Mouse (Mus musculus) liver, adult 2 months (tissue): ENCODE results near the gene Urb1. TPM values are rescaled to one million over a fixed set of nuclear protein-coding genes. Genes with fewer than 3 reads are reported as not detected.

Source experiments
- DNase-seq: peaks from one replicate; pipeline ENCODE4 v3.0.0-alpha.2; 2011; ENCODE audit warnings: low read depth, low spot score; ENCODE audit errors: extremely low read depth
- H3K27ac ChIP-seq: fragments of 200-500 bp; replicated peaks from 2 replicates; pipeline ENCODE4 v1.5.1; 2012; ENCODE audit warnings: low read depth, mild to moderate bottlenecking, control low read depth, inconsistent platforms, low read length; ENCODE audit not compliant: insufficient read depth
- H3K27me3 ChIP-seq: fragments of 200-500 bp; 2 replicates; pipeline ENCODE4 v1.6.1; 2012; ENCODE audit warnings: mild to moderate bottlenecking, moderate library complexity, low read length, inconsistent platforms; ENCODE audit not compliant: control insufficient read depth, insufficient read depth
- H3K36me3 ChIP-seq: fragments of 200-500 bp; 2 replicates; pipeline ENCODE4 v1.6.1; 2012; ENCODE audit warnings: low read length, inconsistent platforms; ENCODE audit not compliant: control insufficient read depth, insufficient read depth
- H3K4me1 ChIP-seq: fragments of 200-500 bp; 2 replicates; pipeline ENCODE4 v1.6.1; 2011; ENCODE audit warnings: low read length; ENCODE audit not compliant: control insufficient read depth, insufficient read depth
- H3K4me3 ChIP-seq: fragments of 200-500 bp; 2 replicates; pipeline ENCODE4 v1.5.1; 2011; ENCODE audit warnings: low read depth, mild to moderate bottlenecking, control low read depth, low read length, moderate library complexity; ENCODE audit not compliant: insufficient read depth
- H3K79me2 ChIP-seq: fragments of 200-500 bp; 2 replicates; pipeline ENCODE4 v1.6.1; 2012; ENCODE audit warnings: inconsistent platforms, mild to moderate bottlenecking, low read length, moderate library complexity; ENCODE audit not compliant: control insufficient read depth, insufficient read depth
- H3K9ac ChIP-seq: fragments of 200-500 bp; 2 replicates; pipeline ENCODE4 v1.6.1; 2012; ENCODE audit warnings: low read depth, mild to moderate bottlenecking, control low read depth, inconsistent platforms, low read length
- CTCF ChIP-seq: fragments of 200-500 bp; IDR thresholded peaks from 2 replicates; pipeline ENCODE4 v1.5.1; 2011; ENCODE audit warnings: low read depth, low read length, control low read depth
- POLR2A ChIP-seq: fragments of 200-500 bp; IDR thresholded peaks from 2 replicates; pipeline ENCODE4 v1.6.1; 2011; ENCODE audit warnings: low read length, control low read depth; ENCODE audit not compliant: insufficient read depth; ENCODE audit errors: extremely low read depth
- WGBS: fragments of 180-500 bp; shearing (Covaris S2); methylation state at CpG from one replicate; pipeline ENCODE4 v1.1.7; 2018; 5-methylcytosine and 5-hydroxymethylcytosine counted together
- polyA plus RNA-seq: library from polyadenylated mRNA; depleted of rRNA; stranded (reverse); fragments of >200 nt; gene quantifications from 2 replicates; pipeline ENCODE4 v1.2.3, GENCODE M21; 2012
- total RNA-seq: library from RNA; depleted of rRNA; stranded (reverse); fragments of >200 nt; gene quantifications from 2 replicates; pipeline ENCODE4 v1.2.3, GENCODE M21; 2014

Urb1 gene
- total and polyA plus RNA-seq, 2 experiments, result 1.9 to 2.7 TPM

GRCm38 (mm10) chr16:90833041-90833791, 23.0 kb upstream of the Urb1 start:
- Histone ChIP-seq H3K4me1 (no peaks in the 10 kb centered on the region; the same call in 1 of the 2 replicates), H3K27ac (no peak overlapping the region), H3K27me3 (no peaks in the 10 kb centered on the region), H3K79me2 (no peaks in the 10 kb centered on the region), H3K4me3 (no peak overlapping the region), H3K36me3 (no peaks in the 10 kb centered on the region), H3K9ac (no peak overlapping the region)
- no peak for DNase-seq
- TF ChIP-seq POLR2A (no peak), CTCF (no peak)
- WGBS, result 70% methylated on average over 9 of the region's 9 CpGs

- H3K36me3 ChIP-seq, result no peaks in the 10 kb centered on the region
- no peak overlapping the region for H3K9ac ChIP-seq
- no peaks in the 10 kb centered on the region for H3K79me2 ChIP-seq
- no peak overlapping the region for H3K4me3 ChIP-seq
- no peaks in the 10 kb centered on the region; the same call in 1 of the 2 replicates for H3K4me1 ChIP-seq
- H3K27ac ChIP-seq, result no peak overlapping the region
- DNase-seq, result no peak
- TF ChIP-seq POLR2A, result no peak
- TF ChIP-seq CTCF, result no peak
- WGBS, result 55% methylated on average over 6 of the region's 6 CpGs
- no peaks in the 10 kb centered on the region for H3K27me3 ChIP-seq
Measured at GRCm38 (mm10) chr16:90832495-90832894, 22.3 kb upstream of the Urb1 start.

- H3K79me2 ChIP-seq, result no peaks in the 10 kb centered on the region
Measured at GRCm38 (mm10) chr16:90831676-90832075, 21.5 kb upstream of the Urb1 start.

GRCm38 (mm10) chr16:90830686-90831439, 20.6 kb upstream of the Urb1 start:
- TF ChIP-seq CTCF, result no peak
- TF ChIP-seq POLR2A, result no peak
- Histone ChIP-seq H3K4me3 (peak overlapping the region; percentile 59), H3K79me2 (no peaks in the 10 kb centered on the region), H3K27me3 (no peaks in the 10 kb centered on the region), H3K4me1 (no peaks in the 10 kb centered on the region; the same call in 1 of the 2 replicates), H3K9ac (peak overlapping the region; percentile 66), H3K36me3 (no peaks in the 10 kb centered on the region), H3K27ac (peak overlapping the region; percentile 37)
- peak; percentile 64 for DNase-seq
- WGBS, result 2% methylated on average over 67 of the region's 67 CpGs

More at GRCm38 (mm10) chr16:90831676-90832075, 21.5 kb upstream of the Urb1 start:
- TF ChIP-seq CTCF (no peak), POLR2A (no peak)
- Histone ChIP-seq H3K9ac (no peak overlapping the region; the same call in 1 of the 2 replicates), H3K27ac (no peak overlapping the region), H3K36me3 (no peaks in the 10 kb centered on the region), H3K4me1 (no peaks in the 10 kb centered on the region; the same call in 1 of the 2 replicates), H3K27me3 (no peaks in the 10 kb centered on the region), H3K4me3 (peak overlapping the region; percentile 59)
- no peak for DNase-seq
- 24% methylated on average over 15 of the region's 15 CpGs for WGBS

- no peaks in the 10 kb centered on the region for H3K27me3 ChIP-seq
- H3K27ac ChIP-seq, result peak overlapping the region; percentile 37
- no peaks in the 10 kb centered on the region; the same call in 1 of the 2 replicates for H3K4me1 ChIP-seq
- peak overlapping the region; percentile 66 for H3K9ac ChIP-seq
- H3K79me2 ChIP-seq, result no peaks in the 10 kb centered on the region
- peak overlapping the region; percentile 59 for H3K4me3 ChIP-seq
- peak; percentile 82 for DNase-seq
- TF ChIP-seq POLR2A (no peak), CTCF (peak; percentile 86)
- H3K36me3 ChIP-seq, result no peaks in the 10 kb centered on the region
- under 1% methylated on average over 45 of the region's 45 CpGs for WGBS
Measured at GRCm38 (mm10) chr16:90829894-90830685, 19.9 kb upstream of the Urb1 start.
